Mouse (Mus musculus) yolk sac, embryonic 10.5 days (tissue): ENCODE measurements around the gene Vps4b.
"Not testable (repeated sequence)": the region's sequence is repeated elsewhere in the genome, so short reads cannot be mapped to it uniquely, and the experiment has no call there.

Experiments used
- DNase-seq: peaks from one replicate; pipeline ENCODE4 v3.0.0-alpha.2; 2017; ENCODE audit warnings: low spot score

Gene Vps4b

DNA sequence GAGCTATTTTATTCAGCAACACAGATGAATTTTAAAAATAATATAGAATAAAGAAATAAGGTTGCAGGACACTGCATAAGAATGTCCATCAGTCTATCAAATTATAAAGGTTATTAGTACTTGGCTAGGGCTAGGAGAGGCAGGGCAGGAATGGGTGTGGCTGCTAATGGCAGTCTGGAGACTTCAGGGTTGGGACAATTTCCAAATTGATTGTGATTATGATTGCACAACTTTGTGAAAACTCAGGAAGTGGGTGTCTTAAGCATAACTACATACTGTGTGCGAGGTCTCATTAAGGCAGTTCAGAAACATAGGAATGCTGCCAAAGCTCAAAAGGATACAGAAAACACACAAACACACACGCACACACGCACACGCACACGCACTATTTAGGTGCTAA, 44.5 kb downstream of the Vps4b start:
- DNase-seq = no peak

- no peak for DNase-seq
These were observed 45.9 kb downstream of the Vps4b start for GRCm38 (mm10) chr1:106750656-106751055.

- no peak for DNase-seq
These were observed 47.8 kb downstream of the Vps4b start for GRCm38 (mm10) chr1:106748555-106749315.

DNA sequence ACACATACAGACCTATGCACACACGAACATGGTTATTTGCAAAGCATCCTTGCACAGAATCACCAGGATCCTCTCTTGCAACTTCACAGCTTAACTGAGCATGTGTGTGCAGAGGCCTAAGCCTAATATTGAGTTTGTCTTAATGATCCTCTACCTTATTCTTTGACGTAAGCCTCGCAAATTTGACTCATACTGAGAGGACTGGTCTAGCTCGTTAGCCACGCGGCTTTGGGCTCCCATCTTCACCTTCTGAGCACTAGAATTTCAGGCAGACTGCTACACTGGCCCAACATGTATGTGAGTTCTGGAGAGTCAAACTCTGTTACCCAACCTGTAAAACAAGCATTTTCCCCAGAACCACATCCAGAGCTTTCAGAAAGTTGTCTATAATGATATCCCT, 53.5 kb downstream of the Vps4b start:
- no peak for DNase-seq

GRCm38 (mm10) chr1:106740735-106741134, 55.8 kb downstream of the Vps4b start:
- DNase-seq = no peak

DNA sequence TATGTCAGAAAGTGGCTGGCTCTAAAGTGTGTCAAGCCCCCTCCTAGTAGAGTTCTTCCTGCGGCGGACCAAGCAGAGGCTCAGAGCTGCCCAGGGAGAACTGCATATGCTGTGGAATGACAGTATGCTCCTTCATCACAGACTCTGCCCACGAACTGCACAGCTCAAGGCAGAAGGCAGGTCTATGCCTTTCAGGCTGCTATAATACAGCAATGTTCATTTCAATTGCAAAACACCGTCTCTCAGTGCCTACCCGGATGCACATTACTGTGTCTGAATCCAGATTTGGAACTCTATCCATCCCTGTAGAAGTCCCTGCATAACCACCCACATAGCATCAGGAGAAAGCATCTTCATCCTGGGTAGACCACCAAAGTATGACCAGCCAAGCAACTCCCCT, 56.7 kb downstream of the Vps4b start:
- DNase-seq = no peak

DNA sequence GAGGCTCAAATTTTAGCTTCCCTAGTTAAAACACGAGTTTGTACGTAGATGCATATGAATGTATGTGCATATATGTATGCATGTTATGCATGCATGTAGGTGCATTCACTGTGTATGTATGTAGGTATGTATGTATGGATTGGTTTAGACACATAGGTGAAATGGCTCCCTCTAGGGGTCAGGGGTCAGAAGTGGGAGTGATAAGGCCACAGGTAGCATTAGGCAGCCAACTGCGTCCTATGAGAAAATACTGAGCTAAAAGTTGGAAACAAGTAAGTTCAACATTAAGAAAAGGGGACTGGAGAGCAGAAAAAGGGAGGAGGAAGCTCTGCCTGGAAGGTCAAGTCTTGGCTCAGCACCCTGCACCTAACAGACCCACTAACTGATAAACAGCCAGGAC, 58.4 kb downstream of the Vps4b start:
- DNase-seq = no peak

DNA sequence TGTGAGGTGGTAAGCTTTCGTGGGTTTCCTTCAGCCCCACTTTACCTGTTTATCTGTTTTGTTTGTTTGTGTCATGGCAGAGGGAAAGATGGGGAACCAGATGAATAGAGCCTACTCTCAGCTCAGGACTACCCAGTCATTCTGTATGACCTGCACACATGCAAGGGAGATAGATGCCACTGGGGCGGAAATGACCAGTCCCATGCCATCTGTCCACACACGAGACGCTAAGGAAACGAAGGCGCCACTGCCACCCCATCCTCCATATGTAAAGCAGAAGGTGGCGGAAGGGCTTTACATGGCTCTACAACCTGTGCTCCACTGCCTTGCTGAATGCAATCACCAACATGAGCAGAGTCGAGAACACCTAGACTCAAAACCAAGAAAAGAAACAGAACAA, 60.3 kb downstream of the Vps4b start:
- no peak for DNase-seq

DNA sequence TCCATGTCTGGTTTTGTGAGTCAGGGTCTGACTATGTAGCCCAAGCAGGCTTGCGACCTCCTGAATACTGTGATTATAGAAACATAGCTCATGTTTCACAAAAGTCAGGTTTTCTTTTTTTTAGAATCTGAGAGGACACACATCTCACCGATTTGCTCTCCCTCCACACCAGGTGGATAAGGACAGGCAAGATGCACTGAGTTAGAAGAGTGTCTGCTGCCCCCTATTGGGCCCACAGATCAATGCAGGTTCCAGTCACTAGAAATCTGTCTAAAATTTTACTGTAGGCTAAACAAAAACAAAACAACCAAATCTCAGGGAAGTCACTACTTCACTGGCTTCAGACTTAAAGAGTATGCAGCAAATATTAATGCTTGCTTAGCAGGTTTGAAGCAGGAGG, 60.9 kb downstream of the Vps4b start:
- DNase-seq = no peak

DNA sequence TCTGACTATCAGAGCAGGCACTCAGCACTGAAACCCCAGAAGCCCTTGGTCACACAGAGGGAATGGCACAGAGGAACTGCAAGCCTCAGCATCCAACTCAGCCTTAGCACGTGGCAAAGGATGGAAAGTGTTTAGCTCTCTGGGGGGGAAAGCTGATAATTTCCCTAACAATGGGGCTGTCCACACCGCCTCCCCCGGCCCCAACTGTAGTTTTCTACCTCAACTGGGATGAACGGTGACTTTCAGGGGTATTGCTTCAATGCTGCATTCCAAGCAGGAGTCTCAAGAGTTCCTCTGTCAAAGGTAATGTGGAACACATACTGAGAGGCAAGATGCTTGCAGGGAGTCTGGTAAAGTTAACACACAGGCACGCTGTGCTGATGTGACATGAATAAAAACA, 74.5 kb downstream of the Vps4b start:
- no peak for DNase-seq

DNA sequence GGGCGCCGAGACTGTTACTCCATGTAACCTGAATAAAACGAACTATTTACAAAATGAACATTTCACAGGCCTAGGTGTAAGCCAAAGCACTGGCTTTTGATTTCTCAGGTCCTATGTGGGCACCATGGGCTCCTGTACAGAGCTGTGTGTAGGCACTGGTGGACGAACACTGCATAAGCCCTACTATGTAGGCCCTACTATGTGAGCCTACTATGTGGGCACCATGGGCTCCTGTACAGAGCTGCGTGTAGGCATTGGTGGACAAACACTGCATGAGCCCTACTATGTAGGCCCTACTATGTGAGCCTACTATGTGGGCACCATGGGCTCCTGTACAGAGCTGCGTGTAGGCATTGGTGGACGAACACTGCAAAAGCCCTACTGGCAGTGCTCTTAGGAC, 78.8 kb downstream of the Vps4b start:
- DNase-seq = not testable (repeated sequence)

DNA sequence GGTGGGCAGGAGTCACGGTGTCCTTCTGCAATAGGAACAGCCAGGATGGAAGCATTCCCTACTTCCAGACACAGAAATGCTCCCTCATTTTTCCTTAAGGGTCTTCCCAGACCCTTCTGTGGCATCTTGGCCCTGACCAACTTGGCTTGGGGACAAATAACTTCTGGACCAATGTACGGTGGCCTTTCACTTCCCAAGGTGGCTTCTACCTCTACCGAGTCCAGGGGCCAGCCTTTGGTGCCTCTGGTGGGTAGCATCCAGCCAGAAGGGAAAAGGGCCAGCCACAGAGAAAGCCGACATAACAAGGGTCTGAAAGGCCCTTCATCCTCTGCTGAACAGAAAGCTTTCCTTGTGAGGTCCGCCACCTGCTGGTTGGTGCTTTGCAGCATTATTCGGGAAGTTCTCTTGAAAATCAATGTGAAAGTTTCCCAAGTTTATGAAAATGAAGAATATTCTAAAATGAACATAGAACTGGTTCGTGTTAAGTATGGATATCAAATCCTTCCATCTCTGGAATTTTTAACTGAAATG, 79.4 kb downstream of the Vps4b start:
- DNase-seq = peak; percentile 19

- DNase-seq = no peak
These were observed 80.4 kb downstream of the Vps4b start for GRCm38 (mm10) chr1:106716141-106716540.

DNA sequence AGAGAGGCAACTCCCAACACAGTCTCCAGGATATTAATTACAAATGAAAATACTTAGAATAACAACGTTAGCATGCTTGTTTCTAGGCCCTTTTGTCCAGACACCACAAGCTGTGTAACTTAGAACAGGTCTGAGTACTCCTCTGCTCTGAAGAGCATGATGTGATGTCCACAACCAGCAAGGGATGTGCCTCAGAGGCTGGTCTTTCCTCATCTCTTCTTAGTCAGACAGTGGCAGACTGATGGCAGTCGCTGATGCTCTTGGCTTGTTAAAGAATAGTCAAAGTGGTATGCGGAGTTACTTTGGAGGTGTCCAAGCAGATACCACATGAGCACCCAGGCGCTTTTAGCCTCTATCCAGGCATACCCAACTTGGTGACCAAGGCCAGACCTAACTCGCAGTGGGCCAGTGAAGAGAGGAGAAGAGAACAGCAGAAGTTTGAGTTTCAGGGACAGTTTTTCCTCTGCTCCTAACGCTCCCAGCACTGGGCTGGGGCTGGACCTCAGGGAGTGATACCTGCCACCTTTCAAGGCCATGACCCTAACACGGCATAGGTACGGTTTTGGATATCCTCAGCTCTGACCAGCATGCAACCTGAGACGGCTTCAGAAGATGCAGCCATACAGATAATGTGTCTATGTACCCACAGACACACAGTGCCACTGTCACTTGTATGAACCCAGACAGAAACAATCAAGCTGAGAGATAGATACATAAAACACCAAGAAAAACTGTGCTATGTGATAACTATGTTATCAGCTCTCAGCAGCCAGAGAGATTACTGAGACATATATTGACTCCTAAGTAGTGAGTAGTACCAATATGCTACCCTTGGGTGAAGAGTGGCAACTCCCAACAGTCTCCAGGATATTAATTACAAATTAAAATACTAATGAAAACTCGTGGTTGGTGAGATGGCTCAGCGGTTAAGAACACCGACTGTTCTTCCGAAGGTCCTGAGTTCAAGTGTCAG, 81.1 kb downstream of the Vps4b start:
- DNase-seq = no peak

DNA sequence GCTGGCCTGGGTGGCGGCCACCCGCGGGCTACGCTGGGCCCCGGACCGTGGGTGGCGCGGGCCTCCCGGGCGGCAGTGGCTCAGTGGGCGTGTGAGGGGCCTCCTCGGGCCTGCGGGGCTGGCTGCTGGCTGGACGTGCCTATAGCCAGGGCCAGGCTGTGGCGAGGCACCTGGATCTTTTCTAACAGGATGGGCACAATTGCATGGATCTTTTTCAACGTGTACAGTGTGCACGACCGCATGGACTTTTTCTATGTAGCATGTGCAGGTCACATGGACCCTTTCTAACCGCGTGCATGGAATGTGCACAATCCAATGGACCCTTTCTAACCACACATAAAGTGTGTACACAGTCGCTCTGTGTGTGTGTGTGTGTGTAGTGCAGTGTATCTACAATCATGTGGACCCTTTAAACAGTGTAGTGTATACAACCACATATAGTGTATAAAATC, 82.0 kb downstream of the Vps4b start:
- no peak for DNase-seq
